Mouse (Mus musculus) left cerebral cortex, postnatal 4 days (tissue): ENCODE results near the gene Olfr981. TPM values are rescaled to one million over a fixed set of nuclear protein-coding genes. Genes with fewer than 3 reads are reported as not detected.
"Not testable (repeated sequence)": the region's sequence is repeated elsewhere in the genome, so short reads cannot be mapped to it uniquely, and the experiment has no call there.

Experiments
- DNase-seq: peaks from one replicate; pipeline ENCODE4 v3.0.0-alpha.2; 2022
- intact Hi-C: fragments of 180-260 bp; cut with DNase I; formaldehyde crosslinking; loops from one replicate; pipeline ENCODE4 v1.15.1; 2025
- total RNA-seq, 2 experiments: library from RNA; stranded (reverse); gene quantifications; 2 replicates each; pipeline ENCODE4 v1.2.3; 2021

Gene Olfr981
- total RNA-seq: not detected

DNA sequence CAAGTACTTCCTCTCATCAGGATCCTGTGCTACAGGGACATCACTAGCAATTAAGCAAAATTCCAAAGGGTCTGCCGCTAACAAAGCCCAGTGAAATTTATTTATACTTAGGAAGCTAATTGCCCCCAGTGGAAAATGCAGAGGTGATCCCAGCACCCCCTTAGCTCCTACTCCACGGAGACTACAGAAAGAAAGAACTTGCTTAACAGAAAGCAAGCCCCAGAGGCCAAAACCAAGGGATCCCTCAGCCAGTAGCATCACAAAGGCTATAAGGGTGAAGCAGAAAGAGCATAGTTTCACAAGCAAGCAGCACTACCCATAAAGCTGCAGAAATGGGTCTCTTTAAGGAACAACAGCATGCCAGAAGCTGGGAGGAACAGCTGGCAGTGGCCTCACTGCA is at the start of gene Olfr981:
Olfr981 (plus strand) TSS at position 301 of the 400 bp plus-strand sequence.
- no peak for DNase-seq
- intact Hi-C loops: no loop called here

- DNase-seq, intact Hi-C loops: not testable (repeated sequence)
Observed at GRCm38 (mm10) chr9:39976581-39977145, 44.6 kb upstream of the Olfr981 start.

- intact Hi-C loops: no loop called here
- no peak for DNase-seq
Observed at GRCm38 (mm10) chr9:39991813-39992212, 29.5 kb upstream of the Olfr981 start, which contains the start of gene Olfr978. TSS of gene Olfr978 (plus strand) at chr9:39992113.

DNA sequence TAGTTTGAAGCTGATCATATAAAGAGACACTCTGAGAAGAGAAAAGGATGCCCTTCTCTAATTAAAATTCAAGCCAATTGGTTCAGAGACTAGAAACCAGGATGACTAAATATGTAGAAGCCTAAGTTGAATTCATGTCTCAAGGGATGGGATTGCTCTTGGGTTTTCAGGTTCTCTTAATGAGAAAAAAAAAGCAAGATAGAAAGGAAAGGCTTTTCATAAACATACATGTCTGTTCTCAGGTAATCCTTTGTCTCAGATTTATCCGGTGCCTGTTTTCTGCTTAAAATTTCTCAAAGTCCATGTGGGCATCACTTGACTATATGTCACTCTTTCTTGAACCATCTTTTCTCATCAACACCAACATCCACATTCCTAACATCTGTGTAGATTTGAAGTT is 17.9 kb upstream of the Olfr981 start, which contains the start of gene Olfr979:
Olfr979 (minus strand) TSS at position 101 of the 400 bp plus-strand sequence.
- DNase-seq: no peak
- intact Hi-C loops: no loop called here

DNA sequence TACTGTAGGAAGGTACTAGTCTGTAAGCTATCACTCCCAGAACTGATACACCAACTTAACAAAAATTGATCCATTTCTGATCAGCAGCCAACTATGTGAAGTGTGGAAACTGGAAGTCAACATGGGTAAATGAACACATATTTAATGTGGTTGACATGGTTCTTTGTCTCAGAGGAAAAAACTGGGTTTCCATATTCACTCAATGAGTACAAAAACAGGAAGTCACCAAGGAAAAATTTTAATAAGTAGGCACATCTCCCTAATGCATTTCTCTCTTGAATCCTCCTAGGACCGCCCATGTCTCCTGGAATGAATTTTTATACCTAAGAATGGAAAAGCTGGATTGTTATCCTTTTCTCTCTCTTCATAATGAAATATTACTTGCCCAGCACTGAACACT is 11.8 kb upstream of the Olfr981 start, which contains the start of gene Olfr980:
Olfr980 (minus strand) TSS at position 101 of the 400 bp plus-strand sequence.
- intact Hi-C loops: no loop called here
- DNase-seq: no peak

DNA sequence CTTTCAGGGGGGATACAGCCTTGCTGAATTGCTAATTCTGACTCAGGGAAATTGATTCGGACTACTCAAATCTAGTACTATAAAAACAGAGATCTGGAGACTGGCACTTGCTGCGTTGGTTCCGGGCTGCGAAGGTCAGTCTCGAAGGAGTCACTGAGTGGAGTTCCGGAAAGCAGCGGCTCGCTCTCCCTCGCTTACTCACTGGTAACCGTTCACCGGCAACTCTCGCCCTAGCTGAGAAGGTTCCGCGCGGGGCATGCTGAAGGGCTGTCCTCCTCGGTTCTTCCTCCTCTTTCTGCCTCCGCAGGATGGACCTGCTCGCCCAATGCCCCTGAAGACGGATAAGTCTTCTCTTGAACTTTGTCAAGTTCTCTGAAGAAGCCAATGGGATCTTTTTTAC is 28.9 kb downstream of the Olfr981 start:
- intact Hi-C loops: no loop called here
- no peak for DNase-seq

DNA sequence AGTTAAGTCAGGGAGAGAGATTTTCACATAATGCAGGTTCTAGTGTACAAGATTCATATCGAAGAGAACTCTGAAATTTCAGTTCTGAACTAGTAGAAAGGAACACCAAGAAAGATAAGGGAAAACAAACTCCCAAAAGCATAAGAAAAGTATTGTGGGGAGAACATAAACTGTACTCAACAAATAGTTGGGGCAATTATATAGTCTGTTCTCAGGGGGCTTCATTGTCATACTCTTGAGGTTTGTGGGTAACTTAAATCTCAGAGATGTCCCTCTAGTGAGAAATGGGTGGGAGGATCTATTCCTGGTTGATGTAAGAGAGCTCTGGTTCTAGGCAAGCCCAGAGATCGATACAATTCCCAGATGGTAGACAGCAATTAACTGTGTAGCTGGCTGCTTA is 52.3 kb downstream of the Olfr981 start, which contains the start of gene Olfr982:
Olfr982 (plus strand) TSS at position 301 of the 400 bp plus-strand sequence.
- intact Hi-C loops: no loop called here
- no peak for DNase-seq

Other genes with a start within 250 kb of the Olfr981 start
- not detected for gene Olfr968, start 238.2 kb upstream of the Olfr981 start, total RNA-seq
- not detected for gene Olfr969, start 230.5 kb upstream of the Olfr981 start, total RNA-seq
- not detected for gene Olfr970, start 212.6 kb upstream of the Olfr981 start, total RNA-seq
- not detected for gene Olfr971, start 184.6 kb upstream of the Olfr981 start, total RNA-seq
- not detected for gene Olfr972, start 155.0 kb upstream of the Olfr981 start, total RNA-seq
- not detected for gene Olfr229, start 114.1 kb upstream of the Olfr981 start, total RNA-seq
- gene Olfr974, start 84.0 kb upstream of the Olfr981 start, total RNA-seq: not detected
- under 1 TPM in 1 of 2 experiments, not detected in 1; 0.12 TPM for gene Olfr975, start 69.4 kb upstream of the Olfr981 start, total RNA-seq
- not detected for gene Olfr976, start 60.3 kb upstream of the Olfr981 start, total RNA-seq
- gene Olfr978, start 29.4 kb upstream of the Olfr981 start, total RNA-seq: not detected
- not detected for gene Olfr979, start 18.0 kb upstream of the Olfr981 start, total RNA-seq
- gene Olfr980, start 11.9 kb upstream of the Olfr981 start, total RNA-seq: not detected
- not detected for gene Olfr982, start 52.4 kb downstream of the Olfr981 start, total RNA-seq
- gene Olfr983, start 72.1 kb downstream of the Olfr981 start, total RNA-seq: not detected
- gene Olfr984, start 92.7 kb downstream of the Olfr981 start, total RNA-seq: not detected
- not detected for gene Olfr985, start 108.7 kb downstream of the Olfr981 start, total RNA-seq
- not detected for gene Tmem225, start 126.7 kb downstream of the Olfr981 start, total RNA-seq
- not detected for gene Olfr986, start 159.5 kb downstream of the Olfr981 start, total RNA-seq
- 1 to 10 TPM; 8.5 to 9.1 TPM for gene Zfp202, start 170.9 kb downstream of the Olfr981 start, total RNA-seq
- gene Scn3b, start 247.8 kb downstream of the Olfr981 start, total RNA-seq: 100 to 1,000 TPM; 176 to 194 TPM